Mouse (Mus musculus) cortical plate, adult 2 months (tissue): ENCODE measurements around the gene Iqce. TPM values are rescaled to one million over a fixed set of nuclear protein-coding genes. Genes with fewer than 3 reads are reported as not detected.

ENCODE experiments used
- H3K27ac ChIP-seq: fragments of 200-500 bp; 2 replicates; pipeline ENCODE4 v1.5.1; 2012; ENCODE audit warnings: low read length, control low read depth, inconsistent platforms; ENCODE audit not compliant: insufficient read depth
- H3K4me1 ChIP-seq: fragments of 200-500 bp; 2 replicates; pipeline ENCODE4 v1.6.1; 2011; ENCODE audit warnings: low read length; ENCODE audit not compliant: control insufficient read depth, insufficient read depth
- H3K4me3 ChIP-seq: fragments of 200-500 bp; 2 replicates; pipeline ENCODE4 v1.5.1; 2011; ENCODE audit warnings: mild to moderate bottlenecking, low read length, control low read depth; ENCODE audit not compliant: insufficient read depth
- CTCF ChIP-seq: fragments of 200-500 bp; IDR thresholded peaks from 2 replicates; pipeline ENCODE4 v1.5.1; 2011; ENCODE audit warnings: mild to moderate bottlenecking, control low read depth, low read length; ENCODE audit not compliant: insufficient read depth; ENCODE audit errors: extremely low read depth
- POLR2A ChIP-seq: fragments of 200-500 bp; IDR thresholded peaks from 2 replicates; pipeline ENCODE4 v1.6.1; 2011; ENCODE audit warnings: mild to moderate bottlenecking, low read length, control low read depth; ENCODE audit not compliant: insufficient read depth; ENCODE audit errors: extremely low read depth
- polyA plus RNA-seq: library from polyadenylated mRNA; depleted of rRNA; stranded (reverse); fragments of >200 nt; gene quantifications from 2 replicates; pipeline ENCODE4 v1.2.3, GENCODE M21; 2012

The Iqce gene
- polyA plus RNA-seq, 1 experiment = 57.9 TPM

- TF ChIP-seq POLR2A (no peak), CTCF (no peak)
- H3K27ac ChIP-seq = no peak overlapping the region
Measured at GRCm38 (mm10) chr5:140641254-140641928, 60.8 kb downstream of the Iqce start.

GRCm38 (mm10) chr5:140640812-140641211 is 61.4 kb downstream of the Iqce start:
- Histone ChIP-seq H3K27ac (no peak overlapping the region), H3K4me3 (no peak overlapping the region), H3K4me1 (peaks cover 10% of the 10 kb centered on the region)
- TF ChIP-seq POLR2A (no peak), CTCF (0 out of 2 replicates have a peak, but pooled peaks have one; percentile 4)

More at GRCm38 (mm10) chr5:140641254-140641928, 60.8 kb downstream of the Iqce start:
- Histone ChIP-seq H3K4me3 (no peak overlapping the region), H3K4me1 (peaks cover 9% of the 10 kb centered on the region)

GRCm38 (mm10) chr5:140639871-140640270 is 62.3 kb downstream of the Iqce start:
- peaks cover 12% of the 10 kb centered on the region for H3K4me1 ChIP-seq
- no peak overlapping the region for H3K27ac ChIP-seq

GRCm38 (mm10) chr5:140639312-140639711 is 62.9 kb downstream of the Iqce start:
- TF ChIP-seq CTCF = no peak
- Histone ChIP-seq H3K27ac (no peak overlapping the region), H3K4me1 (peaks cover 12% of the 10 kb centered on the region), H3K4me3 (no peak overlapping the region)

More at GRCm38 (mm10) chr5:140639871-140640270, 62.3 kb downstream of the Iqce start:
- TF ChIP-seq POLR2A (no peak), CTCF (no peak)
- H3K4me3 ChIP-seq = no peak overlapping the region

- TF ChIP-seq POLR2A = no peak
- TF ChIP-seq CTCF = no peak
- Histone ChIP-seq H3K27ac (no peak overlapping the region), H3K4me3 (no peak overlapping the region), H3K4me1 (peaks cover 12% of the 10 kb centered on the region)
Measured at GRCm38 (mm10) chr5:140638484-140638883, 63.7 kb downstream of the Iqce start.

- TF ChIP-seq POLR2A (no peak), CTCF (no peak)
- H3K4me3 ChIP-seq = no peak overlapping the region
- H3K27ac ChIP-seq = no peak overlapping the region
- peaks cover 12% of the 10 kb centered on the region for H3K4me1 ChIP-seq
Measured at GRCm38 (mm10) chr5:140637989-140638388, 64.2 kb downstream of the Iqce start.

GRCm38 (mm10) chr5:140637058-140637410 is 65.1 kb downstream of the Iqce start:
- no peak overlapping the region for H3K4me3 ChIP-seq
- peaks cover 12% of the 10 kb centered on the region for H3K4me1 ChIP-seq
- H3K27ac ChIP-seq = no peak overlapping the region
- TF ChIP-seq CTCF (no peak), POLR2A (no peak)

- TF ChIP-seq POLR2A (no peak), CTCF (no peak)
- H3K27ac ChIP-seq = no peak overlapping the region
- no peak overlapping the region for H3K4me3 ChIP-seq
- peaks cover 10% of the 10 kb centered on the region for H3K4me1 ChIP-seq
Measured at GRCm38 (mm10) chr5:140636316-140637057, 65.7 kb downstream of the Iqce start.

- Histone ChIP-seq H3K4me1 (peaks cover 10% of the 10 kb centered on the region), H3K4me3 (no peak overlapping the region), H3K27ac (no peak overlapping the region)
- no peak for TF ChIP-seq CTCF
- TF ChIP-seq POLR2A = no peak
Measured at GRCm38 (mm10) chr5:140634798-140635722, 67.1 kb downstream of the Iqce start.

GRCm38 (mm10) chr5:140633432-140633831 is 68.7 kb downstream of the Iqce start:
- TF ChIP-seq POLR2A (no peak), CTCF (no peak)
- no peak overlapping the region for H3K27ac ChIP-seq
- H3K4me3 ChIP-seq = no peak overlapping the region
- H3K4me1 ChIP-seq = peaks cover 10% of the 10 kb centered on the region
